Mouse (Mus musculus): ENCODE data around the gene Aldh1l1. TPM values are rescaled to one million over a fixed set of nuclear protein-coding genes. Genes with fewer than 3 reads are reported as not detected.

Gene Aldh1l1
- total and polyA plus RNA-seq, 3 experiments, result 0.04 to 0.14 TPM; not detected in 1

- TF ChIP-seq MAZ (IDR thresholded peaks at IDR 0.05; ENCODE audit: low read depth, low read length) (no peak), ZMIZ1 (IDR thresholded peaks at IDR 0.05; ENCODE audit: low read depth, low read length) (no peak), NRF1 (IDR thresholded peaks at IDR 0.05; ENCODE audit: insufficient read depth, low read depth, low read length, poor library complexity, severe bottlenecking) (no peak), POLR2AphosphoS2 (IDR thresholded peaks at IDR 0.05; ENCODE audit: low read length) (no peak), ETS1 (IDR thresholded peaks at IDR 0.05; ENCODE audit: low read depth, low read length) (no peak), JUND (IDR thresholded peaks at IDR 0.05; ENCODE audit: low read depth, low read length) (no peak), EP300 (IDR thresholded peaks at IDR 0.05; ENCODE audit: low read depth in 1 of 2, low read length in 2 of 2) (no peak), HCFC1 (IDR thresholded peaks at IDR 0.05; ENCODE audit: low read depth, low read length) (no peak), TAL1 (IDR thresholded peaks at IDR 0.05; ENCODE audit: low read length) (no peak), BHLHE40 (IDR thresholded peaks at IDR 0.05; ENCODE audit: borderline replicate concordance, low read depth, low read length) (no peak), USF1 (IDR thresholded peaks at IDR 0.05; ENCODE audit: low read depth, low read length) (no peak), UBTF (IDR thresholded peaks at IDR 0.05; ENCODE audit: borderline replicate concordance, insufficient read depth, low read depth, low read length) (no peak), MXI1 (IDR thresholded peaks at IDR 0.05; ENCODE audit: low read depth, low read length) (no peak), MYB (IDR thresholded peaks at IDR 0.05; ENCODE audit: low read depth, low read length) (no peak), MEF2A (IDR thresholded peaks at IDR 0.05; ENCODE audit: extremely low read depth, insufficient replicate concordance, low read depth, low read length, poor library complexity, severe bottlenecking) (no peak), ZC3H11A (IDR thresholded peaks at IDR 0.05; ENCODE audit: low read depth, low read length) (no peak)
- Histone ChIP-seq H3K4me3 (ENCODE audit: control insufficient read depth in 1 of 2, insufficient read depth in 1 of 2, low read depth in 2 of 2, low read length in 2 of 2) (no peak overlapping the region), H3K9me3 (replicated peaks; ENCODE audit: insufficient read depth, low read length) (no peaks in the 10 kb centered on the region), H3K79me2 (ENCODE audit: control insufficient read depth, insufficient read depth, low read length, poor library complexity) (no peaks in the 10 kb centered on the region), H3K27me3 (ENCODE audit: control insufficient read depth in 1 of 2, insufficient read depth in 2 of 2, low read length in 2 of 2) (peaks cover 0 to 13% of the 10 kb centered on the region in 2 experiments), H3K9ac (ENCODE audit: control insufficient read depth, low read depth, low read length, poor library complexity, severe bottlenecking) (no peak overlapping the region), H3K4me1 (ENCODE audit: control insufficient read depth in 1 of 2, insufficient read depth in 2 of 2, low read length in 2 of 2) (no peaks in the 10 kb centered on the region), H3K36me3 (ENCODE audit: control insufficient read depth in 1 of 2, insufficient read depth in 2 of 2, low read length in 2 of 2) (no peaks in the 10 kb centered on the region), H3K27ac (ENCODE audit: control insufficient read depth, low read depth, low read length) (no peak overlapping the region)
- DNase-seq (ENCODE audit: low read depth, low spot score), result no peak
These were observed 65.0 kb downstream of the Aldh1l1 start for GRCm38 (mm10) chr6:90551251-90551650.

- Histone ChIP-seq H3K9me3 (replicated peaks; ENCODE audit: insufficient read depth, low read length) (no peaks in the 10 kb centered on the region), H3K36me3 (ENCODE audit: control insufficient read depth in 1 of 2, insufficient read depth in 2 of 2, low read length in 2 of 2) (no peaks in the 10 kb centered on the region), H3K79me2 (ENCODE audit: control insufficient read depth, insufficient read depth, low read length, poor library complexity) (no peaks in the 10 kb centered on the region), H3K4me1 (ENCODE audit: control insufficient read depth in 1 of 2, insufficient read depth in 2 of 2, low read length in 2 of 2) (no peaks in the 10 kb centered on the region), H3K4me3 (ENCODE audit: control insufficient read depth in 1 of 2, insufficient read depth in 1 of 2, low read depth in 2 of 2, low read length in 2 of 2) (no peak overlapping the region), H3K27me3 (ENCODE audit: control insufficient read depth in 1 of 2, insufficient read depth in 2 of 2, low read length in 2 of 2) (peaks cover 0 to 5% of the 10 kb centered on the region in 2 experiments; a peak in 3 of 4 replicates), H3K27ac (ENCODE audit: control insufficient read depth, low read depth, low read length) (no peak overlapping the region), H3K9ac (ENCODE audit: control insufficient read depth, low read depth, low read length, poor library complexity, severe bottlenecking) (no peak overlapping the region)
- DNase-seq (ENCODE audit: low read depth, low spot score), result no peak
- TF ChIP-seq NRF1 (IDR thresholded peaks at IDR 0.05; ENCODE audit: insufficient read depth, low read depth, low read length, poor library complexity, severe bottlenecking) (no peak), ZKSCAN1 (IDR thresholded peaks at IDR 0.05; ENCODE audit: low read depth, low read length) (no peak), CHD2 (IDR thresholded peaks at IDR 0.05; ENCODE audit: low read length) (no peak), USF2 (IDR thresholded peaks at IDR 0.05; ENCODE audit: borderline replicate concordance in 1 of 2, insufficient read depth in 1 of 2, low read depth in 1 of 2, low read length in 2 of 2) (no peak), GATA1 (IDR thresholded peaks at IDR 0.05; ENCODE audit: low read depth, low read length) (no peak), SIN3A (IDR thresholded peaks at IDR 0.05; ENCODE audit: low read length) (no peak), KAT2A (conservative IDR thresholded peaks at IDR 0.05; ENCODE audit: low read depth, low read length) (no peak), TCF12 (IDR thresholded peaks at IDR 0.05; ENCODE audit: low read depth, low read length) (no peak), UBTF (IDR thresholded peaks at IDR 0.05; ENCODE audit: borderline replicate concordance, insufficient read depth, low read depth, low read length) (no peak)
These were observed 67.0 kb downstream of the Aldh1l1 start for GRCm38 (mm10) chr6:90553197-90553596.
